Mouse (Mus musculus) stomach, embryonic 14.5 days (tissue): Measurements from ENCODE around the gene Igsf3. TPM values are rescaled to one million over a fixed set of nuclear protein-coding genes. Genes with fewer than 3 reads are reported as not detected.

Experiments used
- ATAC-seq: fragments of 200-750 bp; cut with Nextera tagmentation; 2 replicates; pipeline ENCODE4 v1.8.0; 2017; ENCODE audit warnings: low read depth, moderate TSS enrichment; ENCODE audit not compliant: insufficient number of reproducible peaks, insufficient read depth, low FRiP score
- H3K27ac ChIP-seq: fragments of 300-500 bp; sonication (generic); 2 replicates; pipeline ENCODE4 v1.5.1; 2014; ENCODE audit warnings: mild to moderate bottlenecking, low read length, moderate library complexity, mixed read lengths
- H3K27me3 ChIP-seq: fragments of 300-500 bp; sonication (generic); 2 replicates; pipeline ENCODE4 v1.6.1; 2014; ENCODE audit warnings: low read length, control low read depth, mixed read lengths; ENCODE audit not compliant: control insufficient read depth, insufficient read depth
- H3K36me3 ChIP-seq: fragments of 300-500 bp; sonication (generic); 2 replicates; pipeline ENCODE4 v1.6.1; 2014; ENCODE audit warnings: mild to moderate bottlenecking, control low read depth, low read length, moderate library complexity, mixed read lengths; ENCODE audit not compliant: control insufficient read depth, insufficient read depth
- H3K4me1 ChIP-seq: fragments of 300-500 bp; sonication (generic); 2 replicates; pipeline ENCODE4 v1.6.1; 2014; ENCODE audit warnings: low read length, control low read depth, mixed read lengths; ENCODE audit not compliant: control insufficient read depth, insufficient read depth
- H3K4me2 ChIP-seq: fragments of 300-500 bp; sonication (generic); replicated peaks from 2 replicates; pipeline ENCODE4 v1.6.1; 2014; ENCODE audit warnings: low read depth, low read length, control low read depth
- H3K4me3 ChIP-seq: fragments of 300-500 bp; sonication (generic); 2 replicates; pipeline ENCODE4 v1.5.1; 2014; ENCODE audit warnings: low read depth, low read length, control low read depth
- H3K9ac ChIP-seq: fragments of 300-500 bp; sonication (generic); replicated peaks from 2 replicates; pipeline ENCODE4 v1.6.1; 2014; ENCODE audit warnings: low read depth, mild to moderate bottlenecking, control low read depth, low read length, moderate library complexity, mixed read lengths
- H3K9me3 ChIP-seq: fragments of 300-500 bp; sonication (generic); 2 replicates; pipeline ENCODE4 v1.6.1; 2016; ENCODE audit warnings: low read depth, low read length, control low read depth; ENCODE audit not compliant: control insufficient read depth
- WGBS: fragments of 180-500 bp; shearing (Covaris S2); extraction: QIAGEN DNeasy Blood & Tissue Kit; methylation state at CpG from one replicate; pipeline ENCODE4 v1.1.7; 2014; 5-methylcytosine and 5-hydroxymethylcytosine counted together
- polyA plus RNA-seq: library from polyadenylated mRNA; unstranded; fragments of >200 nt; fragmentation: Nextera tagmentation; extraction: Ambion mirVana; gene quantifications from 2 replicates; pipeline ENCODE4 v1.2.1, GENCODE M21; 2014

Igsf3 gene
- polyA plus RNA-seq, 1 experiment from 2014 or later, result 30.0 TPM

DNA sequence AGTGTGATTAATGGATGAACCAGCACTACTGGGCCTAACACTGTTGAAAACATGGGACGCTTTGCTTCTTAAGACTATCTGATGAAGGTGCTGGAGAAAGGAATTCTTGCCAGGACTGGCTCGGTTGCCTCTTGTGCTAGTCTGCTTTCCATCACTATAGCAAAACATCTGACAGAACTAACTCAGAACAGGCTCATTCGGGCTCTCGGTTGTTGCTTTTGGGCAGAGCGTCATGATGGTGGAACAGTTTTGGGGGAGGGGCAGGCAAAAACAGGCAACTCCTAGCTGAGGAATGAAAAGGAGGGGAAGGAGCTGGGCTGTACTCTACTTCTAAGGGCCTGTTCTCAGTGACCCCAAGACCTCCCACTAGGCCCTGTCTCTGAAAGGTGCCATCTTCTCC, 4.8 kb downstream of the Igsf3 start:
- no peak overlapping the region for H3K9ac ChIP-seq
- 36% methylated on average over 5 of the region's 5 CpGs for WGBS

GRCm38 (mm10) chr3:101382751-101383150, 5.9 kb downstream of the Igsf3 start:
- Histone ChIP-seq H3K9me3 (no peaks in the 10 kb centered on the region), H3K4me1 (peaks cover 48% of the 10 kb centered on the region), H3K4me2 (no peak overlapping the region), H3K4me3 (no peak overlapping the region), H3K36me3 (no peaks in the 10 kb centered on the region), H3K27me3 (no peaks in the 10 kb centered on the region), H3K9ac (no peak overlapping the region), H3K27ac (no peak overlapping the region)
- no peak for ATAC-seq
- 66% methylated on average over 4 of the region's 4 CpGs for WGBS

More for the DNA sequence above, 4.8 kb downstream of the Igsf3 start:
- Histone ChIP-seq H3K4me1 (peaks cover 42% of the 10 kb centered on the region), H3K4me3 (no peak overlapping the region), H3K27ac (no peak overlapping the region), H3K9me3 (no peaks in the 10 kb centered on the region), H3K36me3 (no peaks in the 10 kb centered on the region), H3K27me3 (no peaks in the 10 kb centered on the region), H3K4me2 (0 out of 2 replicates have a peak overlapping the region, but pooled peaks have one; percentile 1)
- ATAC-seq, result no peak

DNA sequence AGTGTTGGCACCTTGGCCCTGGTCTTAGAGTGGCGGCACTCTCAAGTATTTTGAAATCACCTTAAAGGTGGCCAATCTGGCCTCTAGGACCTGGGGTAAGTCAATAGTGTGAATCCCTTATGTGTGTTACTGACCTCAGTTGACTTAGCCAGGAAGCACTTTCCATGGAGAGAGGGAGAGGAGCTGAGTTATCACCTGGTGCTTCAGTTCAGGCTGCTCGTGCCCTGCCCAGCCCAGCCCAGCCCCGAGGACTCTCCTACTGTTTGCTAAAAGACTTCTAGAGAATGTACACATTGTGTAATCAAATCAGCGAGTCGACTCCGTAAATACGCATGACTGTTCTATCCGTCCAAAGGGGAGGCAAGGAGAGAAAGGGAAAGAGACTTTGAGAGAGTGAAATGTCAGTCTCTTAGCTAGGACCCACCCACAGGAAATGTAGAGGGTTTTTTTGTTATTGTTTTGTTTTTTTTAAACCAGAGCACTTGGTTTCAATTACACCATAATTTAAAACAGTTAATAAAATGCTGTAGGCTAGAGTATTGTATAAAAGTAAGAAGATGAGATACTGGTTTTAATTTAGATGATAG, 9.6 kb downstream of the Igsf3 start:
- no peaks in the 10 kb centered on the region for H3K27me3 ChIP-seq
- H3K9ac ChIP-seq, result no peak overlapping the region
- no peaks in the 10 kb centered on the region for H3K36me3 ChIP-seq
- no peak overlapping the region for H3K27ac ChIP-seq
- no peak overlapping the region for H3K4me3 ChIP-seq
- H3K4me2 ChIP-seq, result no peak overlapping the region
- ATAC-seq, result peak; percentile 78
- WGBS, result 26% methylated on average over 8 of the region's 8 CpGs
- H3K4me1 ChIP-seq, result peaks cover 41% of the 10 kb centered on the region
- H3K9me3 ChIP-seq, result no peaks in the 10 kb centered on the region

- H3K4me2 ChIP-seq, result no peak overlapping the region
- H3K9ac ChIP-seq, result no peak overlapping the region
- no peaks in the 10 kb centered on the region for H3K36me3 ChIP-seq
- H3K4me1 ChIP-seq, result peaks cover 29% of the 10 kb centered on the region
- no peak overlapping the region for H3K27ac ChIP-seq
- H3K4me3 ChIP-seq, result no peak overlapping the region
- H3K9me3 ChIP-seq, result no peaks in the 10 kb centered on the region
- no peak for ATAC-seq
- H3K27me3 ChIP-seq, result no peaks in the 10 kb centered on the region
- 7% methylated on average over 10 of the region's 10 CpGs for WGBS
These were observed 11.0 kb downstream of the Igsf3 start for GRCm38 (mm10) chr3:101387849-101388248.

- H3K4me1 ChIP-seq, result peaks cover 45% of the 10 kb centered on the region
- no peak for ATAC-seq
- 83% methylated on average over 3 of the region's 3 CpGs for WGBS
- no peak overlapping the region for H3K4me2 ChIP-seq
- no peak overlapping the region for H3K4me3 ChIP-seq
- no peak overlapping the region for H3K27ac ChIP-seq
- H3K9me3 ChIP-seq, result no peaks in the 10 kb centered on the region
- no peaks in the 10 kb centered on the region for H3K27me3 ChIP-seq
- H3K36me3 ChIP-seq, result no peaks in the 10 kb centered on the region
- H3K9ac ChIP-seq, result no peak overlapping the region
These were observed 12.7 kb downstream of the Igsf3 start for GRCm38 (mm10) chr3:101389566-101389965.

GRCm38 (mm10) chr3:101390472-101390871, 13.6 kb downstream of the Igsf3 start:
- Histone ChIP-seq H3K36me3 (no peaks in the 10 kb centered on the region), H3K9ac (no peak overlapping the region), H3K9me3 (no peaks in the 10 kb centered on the region), H3K27me3 (no peaks in the 10 kb centered on the region), H3K4me1 (peaks cover 54% of the 10 kb centered on the region), H3K4me3 (no peak overlapping the region), H3K27ac (no peak overlapping the region), H3K4me2 (no peak overlapping the region)
- ATAC-seq, result no peak
- 45% methylated on average over 9 of the region's 9 CpGs for WGBS

GRCm38 (mm10) chr3:101391991-101392390, 15.1 kb downstream of the Igsf3 start:
- H3K9ac ChIP-seq, result no peak overlapping the region
- ATAC-seq, result no peak
- no peaks in the 10 kb centered on the region for H3K27me3 ChIP-seq
- H3K9me3 ChIP-seq, result no peaks in the 10 kb centered on the region
- WGBS, result 94% methylated on average over 6 of the region's 6 CpGs
- H3K4me3 ChIP-seq, result no peak overlapping the region
- H3K4me2 ChIP-seq, result no peak overlapping the region
- H3K4me1 ChIP-seq, result peaks cover 67% of the 10 kb centered on the region
- H3K36me3 ChIP-seq, result no peaks in the 10 kb centered on the region
- no peak overlapping the region for H3K27ac ChIP-seq

GRCm38 (mm10) chr3:101393103-101393644, 16.3 kb downstream of the Igsf3 start:
- WGBS, result 77% methylated on average over 6 of the region's 6 CpGs
- no peaks in the 10 kb centered on the region for H3K36me3 ChIP-seq
- no peak overlapping the region for H3K4me3 ChIP-seq
- no peak for ATAC-seq
- H3K27ac ChIP-seq, result peak overlapping the region; percentile 73
- peaks cover 70% of the 10 kb centered on the region for H3K4me1 ChIP-seq
- no peaks in the 10 kb centered on the region for H3K9me3 ChIP-seq
- no peak overlapping the region for H3K4me2 ChIP-seq
- H3K9ac ChIP-seq, result no peak overlapping the region
- H3K27me3 ChIP-seq, result no peaks in the 10 kb centered on the region
